Mouse (Mus musculus): Measurements from ENCODE around the gene Rdh8. TPM values are rescaled to one million over a fixed set of nuclear protein-coding genes. Genes with fewer than 3 reads are reported as not detected.

Rdh8 gene
- polyA plus RNA-seq, 1 experiment from 2014 or later = not detected

- TF ChIP-seq EP300 (optimal IDR thresholded peaks at IDR 0.05) (no peak), CTCF (IDR thresholded peaks at IDR 0.05; ENCODE audit: low read depth) (peak; percentile 70)
- WGBS = 15% methylated on average over 4 of the region's 4 CpGs
- H3K36me3 ChIP-seq (ENCODE audit: control insufficient read depth, insufficient read depth, low read length) = no peaks in the 10 kb centered on the region
- no peaks in the 10 kb centered on the region for H3K9me3 ChIP-seq (ENCODE audit: control insufficient read depth, low read length)
- H3K27me3 ChIP-seq (ENCODE audit: control insufficient read depth, insufficient read depth, low read length) = no peaks in the 10 kb centered on the region
- peak; percentile 39 for DNase-seq (ENCODE audit: low spot score)
- no peak overlapping the region for H3K4me2 ChIP-seq (replicated peaks; ENCODE audit: low read depth)
- H3K9ac ChIP-seq (ENCODE audit: low read length) = no peak overlapping the region
- H3K27ac ChIP-seq (replicated peaks) = no peak overlapping the region
- ATAC-seq (ENCODE audit: low FRiP score, low TSS enrichment) = no peak
- no peaks in the 10 kb centered on the region for H3K4me1 ChIP-seq (replicated peaks; ENCODE audit: control insufficient read depth, insufficient read depth)
- H3K4me3 ChIP-seq (ENCODE audit: low read depth, low read length) = no peak overlapping the region
Measured at GRCm38 (mm10) chr9:20861821-20862220, 43.5 kb downstream of the Rdh8 start.

- H3K4me2 ChIP-seq (replicated peaks; ENCODE audit: low read depth) = no peak overlapping the region
- H3K27ac ChIP-seq (replicated peaks) = no peak overlapping the region
- H3K27me3 ChIP-seq (ENCODE audit: control insufficient read depth, insufficient read depth, low read length) = no peaks in the 10 kb centered on the region
- ATAC-seq (ENCODE audit: low FRiP score, low TSS enrichment) (no peak), DNase-seq (ENCODE audit: low spot score) (no peak)
- H3K4me1 ChIP-seq (replicated peaks; ENCODE audit: control insufficient read depth, insufficient read depth) = no peaks in the 10 kb centered on the region
- no peaks in the 10 kb centered on the region for H3K9me3 ChIP-seq (ENCODE audit: control insufficient read depth, low read length)
- H3K36me3 ChIP-seq (ENCODE audit: control insufficient read depth, insufficient read depth, low read length) = no peaks in the 10 kb centered on the region
- H3K9ac ChIP-seq (ENCODE audit: low read length) = no peak overlapping the region
- 39% methylated on average over 4 of the region's 4 CpGs for WGBS
- no peak overlapping the region for H3K4me3 ChIP-seq (ENCODE audit: low read depth, low read length)
- no peak for TF ChIP-seq EP300 (optimal IDR thresholded peaks at IDR 0.05)
Measured at GRCm38 (mm10) chr9:20862225-20862624, 43.9 kb downstream of the Rdh8 start.

GRCm38 (mm10) chr9:20866879-20867278, 48.6 kb downstream of the Rdh8 start:
- no peaks in the 10 kb centered on the region for H3K36me3 ChIP-seq (ENCODE audit: control insufficient read depth, insufficient read depth, low read length)
- 58% methylated on average over 3 of the region's 3 CpGs for WGBS
- H3K4me2 ChIP-seq (replicated peaks; ENCODE audit: low read depth) = no peak overlapping the region
- H3K27ac ChIP-seq (replicated peaks) = no peak overlapping the region
- DNase-seq (ENCODE audit: low spot score) (no peak), ATAC-seq (ENCODE audit: low FRiP score, low TSS enrichment) (no peak)
- H3K4me1 ChIP-seq (replicated peaks; ENCODE audit: control insufficient read depth, insufficient read depth) = no peaks in the 10 kb centered on the region
- no peak overlapping the region for H3K9ac ChIP-seq (ENCODE audit: low read length)
- TF ChIP-seq CTCF (IDR thresholded peaks at IDR 0.05; ENCODE audit: low read depth) (no peak), EP300 (optimal IDR thresholded peaks at IDR 0.05) (no peak)
- H3K9me3 ChIP-seq (ENCODE audit: control insufficient read depth, low read length) = no peaks in the 10 kb centered on the region
- H3K27me3 ChIP-seq (ENCODE audit: control insufficient read depth, insufficient read depth, low read length) = no peaks in the 10 kb centered on the region
- H3K4me3 ChIP-seq (ENCODE audit: low read depth, low read length) = no peak overlapping the region

GRCm38 (mm10) chr9:20868448-20869001, 50.2 kb downstream of the Rdh8 start, which contains the start of gene A230050P20Rik:
Gene A230050P20Rik (plus strand): TSS chr9:20868642.
- ATAC-seq (ENCODE audit: low FRiP score, low TSS enrichment) (peak; percentile 75), DNase-seq (ENCODE audit: low spot score) (no peak)
- TF ChIP-seq EP300 (optimal IDR thresholded peaks at IDR 0.05) (no peak), CTCF (IDR thresholded peaks at IDR 0.05; ENCODE audit: low read depth) (no peak)
- Histone ChIP-seq H3K27me3 (ENCODE audit: control insufficient read depth, insufficient read depth, low read length) (no peaks in the 10 kb centered on the region), H3K9ac (ENCODE audit: low read length) (peak within 1 kb of the TSS; percentile 71), H3K4me2 (replicated peaks; ENCODE audit: low read depth) (peak within 1 kb of the TSS; percentile 76), H3K27ac (replicated peaks) (peak within 1 kb of the TSS; percentile 24; the same call in 1 of the 2 replicates), H3K36me3 (ENCODE audit: control insufficient read depth, insufficient read depth, low read length) (no peaks in the 10 kb centered on the region), H3K4me3 (ENCODE audit: low read depth, low read length) (peak within 1 kb of the TSS; percentile 61), H3K4me1 (replicated peaks; ENCODE audit: control insufficient read depth, insufficient read depth) (no peaks in the 10 kb centered on the region), H3K9me3 (ENCODE audit: control insufficient read depth, low read length) (no peaks in the 10 kb centered on the region)
- 6% methylated on average over 52 of the region's 53 CpGs for WGBS

- no peaks in the 10 kb centered on the region for H3K27me3 ChIP-seq (ENCODE audit: control insufficient read depth, insufficient read depth, low read length)
- H3K36me3 ChIP-seq (ENCODE audit: control insufficient read depth, insufficient read depth, low read length) = no peaks in the 10 kb centered on the region
- H3K4me3 ChIP-seq (ENCODE audit: low read depth, low read length) = peak overlapping the region; percentile 61
- no peak for DNase-seq (ENCODE audit: low spot score)
- ATAC-seq (ENCODE audit: low FRiP score, low TSS enrichment) = no peak; the same call in 1 of the 2 replicates
- H3K27ac ChIP-seq (replicated peaks) = no peak overlapping the region; the same call in 1 of the 2 replicates
- H3K4me2 ChIP-seq (replicated peaks; ENCODE audit: low read depth) = peak overlapping the region; percentile 76
- H3K9ac ChIP-seq (ENCODE audit: low read length) = peak overlapping the region; percentile 71
- TF ChIP-seq EP300 (optimal IDR thresholded peaks at IDR 0.05) (no peak), CTCF (IDR thresholded peaks at IDR 0.05; ENCODE audit: low read depth) (no peak)
- H3K4me1 ChIP-seq (replicated peaks; ENCODE audit: control insufficient read depth, insufficient read depth) = no peaks in the 10 kb centered on the region
- H3K9me3 ChIP-seq (ENCODE audit: control insufficient read depth, low read length) = no peaks in the 10 kb centered on the region
- WGBS = 4% methylated on average over 19 of the region's 19 CpGs
Measured at GRCm38 (mm10) chr9:20869246-20869645, 50.9 kb downstream of the Rdh8 start.

Measured in stomach, postnatal 0 days (tissue).